Mouse (Mus musculus) megakaryocyte, embryonic 14.5 days (primary cell): ENCODE measurements at regions not wholly inside any gene's neighbourhood (a gene's known extent, or its start where the extent isn't known, plus 50 kb on each side); places are given as distances from the start of the nearest gene placed in this dataset.

Source experiments
- FLI1 ChIP-seq: IDR thresholded peaks from 2 replicates; pipeline ENCODE4 v1.6.1; 2012; ENCODE audit warnings: low read length, inconsistent platforms, mixed read lengths
- GATA1 ChIP-seq: IDR thresholded peaks from 3 replicates; pipeline ENCODE4 v1.6.1; 2012; ENCODE audit warnings: mixed read lengths, low read length, inconsistent platforms, borderline replicate concordance

DNA sequence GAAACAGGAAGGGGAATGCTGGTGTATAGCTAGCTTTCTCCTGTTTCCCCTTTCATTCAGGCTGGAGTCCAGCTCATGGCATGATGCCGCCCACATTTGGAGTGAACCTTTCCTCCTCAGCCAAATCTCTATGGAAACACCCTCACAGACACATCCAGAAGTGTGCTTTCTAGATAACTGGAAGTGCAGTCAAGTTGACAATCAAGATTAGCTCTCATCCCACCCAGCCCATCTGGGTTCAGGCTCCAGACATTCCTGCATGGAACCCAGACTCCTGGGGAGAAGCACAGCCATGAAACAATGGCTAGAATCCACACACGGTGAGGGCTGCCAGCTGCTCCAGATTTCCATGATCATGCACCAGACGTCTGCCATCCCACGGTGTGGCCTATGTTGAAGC, 85.5 kb upstream of the Klf13 start:
- no peak for TF ChIP-seq FLI1
- TF ChIP-seq GATA1 = no peak
